ENCODE assay signal across 8 mouse cellular contexts in the genomic region with DNA sequence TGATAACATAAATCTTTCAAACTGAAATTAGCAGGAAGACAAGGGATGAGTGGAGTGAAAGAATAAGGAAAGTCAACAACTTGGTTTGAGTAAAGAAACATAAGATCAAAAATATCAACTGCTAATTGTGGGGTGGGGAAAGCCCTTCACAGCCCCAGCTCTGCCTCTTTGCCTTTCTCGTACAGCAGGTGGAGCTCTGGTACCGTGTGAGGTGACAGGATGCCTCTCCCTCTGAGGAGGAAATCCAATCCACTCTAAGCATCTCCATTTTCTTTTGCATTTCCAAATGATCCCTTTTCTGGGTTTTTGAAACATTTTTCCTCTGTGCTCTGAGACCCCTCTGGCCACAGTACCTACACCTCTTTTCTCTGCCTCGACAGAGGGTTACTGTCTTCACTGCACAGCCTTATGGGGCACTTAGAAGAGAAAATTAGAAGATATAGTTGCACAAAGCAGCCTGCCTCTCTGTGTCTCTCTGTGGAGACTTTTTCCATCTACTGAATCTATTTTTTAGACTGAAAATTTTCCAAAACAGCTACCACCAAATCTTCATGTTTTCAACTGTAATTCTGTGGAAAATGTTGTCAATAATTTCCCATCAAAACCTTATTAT. TPM values are rescaled to one million over a fixed set of nuclear protein-coding genes. Genes with fewer than 3 reads are reported as not detected.
DNase-seq lines count a peak whose midpoint lies in the region; ATAC-seq and TF ChIP-seq lines count a peak whose summit lies in the region.

No protein-coding gene starts in this region.

- intact Hi-C loops in left cerebral cortex, postnatal 4 days (cut with DNase I): no loop called here

- 0 out of 2 replicates have a peak, but pooled peaks cover 2% of the 10 kb centered on the region for H3K4me1 ChIP-seq in forebrain, embryonic 15.5 days
- no peaks in the 10 kb centered on the region for H3K4me1 ChIP-seq in kidney, adult 2 months (ENCODE audit: control insufficient read depth, insufficient read depth, low read length)
- H3K4me1 ChIP-seq in neural tube, embryonic 12.5 days: peaks cover 7% of the 10 kb centered on the region; the same call in 1 of the 2 replicates

- 5% methylated on average over 3 of the region's 3 CpGs for WGBS in forebrain, embryonic 15.5 days
- WGBS in kidney, adult 2 months: 5% methylated on average over 3 of the region's 3 CpGs
- WGBS in neural tube, embryonic 12.5 days: 15% methylated on average over 3 of the region's 3 CpGs

- H3K4me3 ChIP-seq in forebrain, embryonic 15.5 days: no peak overlapping the region
- no peak overlapping the region for H3K4me3 ChIP-seq in kidney, adult 2 months (ENCODE audit: insufficient read depth, low read depth, low read length)
- H3K4me3 ChIP-seq in neural tube, embryonic 12.5 days: no peak overlapping the region

- H3K36me3 ChIP-seq in forebrain, embryonic 15.5 days: no peaks in the 10 kb centered on the region
- no peaks in the 10 kb centered on the region for H3K36me3 ChIP-seq in kidney, adult 2 months (ENCODE audit: control insufficient read depth, insufficient read depth, low read length)
- H3K36me3 ChIP-seq in neural tube, embryonic 12.5 days: no peaks in the 10 kb centered on the region

- peak; percentile 87 for TF ChIP-seq CTCF in kidney, adult 2 months (conservative IDR thresholded peaks at IDR 0.05; ENCODE audit: insufficient read depth, insufficient read length, low read depth, low read length)

- peak; percentile 83 for ATAC-seq in forebrain, embryonic 15.5 days (replicated peaks)
- 0 out of 2 replicates have a peak, but pooled peaks have one; percentile 71 for ATAC-seq in neural tube, embryonic 12.5 days (ENCODE audit: low FRiP score, low read depth)

- H3K4me2 ChIP-seq in forebrain, embryonic 15.5 days (replicated peaks): no peak overlapping the region
- H3K4me2 ChIP-seq in neural tube, embryonic 12.5 days (replicated peaks): no peak overlapping the region

- no peak for TF ChIP-seq POLR2A in kidney, adult 2 months (IDR thresholded peaks at IDR 0.05; ENCODE audit: low read depth, low read length)

- H3K9me3 ChIP-seq in forebrain, embryonic 15.5 days: no peaks in the 10 kb centered on the region
- no peaks in the 10 kb centered on the region for H3K9me3 ChIP-seq in neural tube, embryonic 12.5 days

- DNase-seq in ovary, postnatal 14 days (ENCODE audit: low spot score): peak; percentile 37
- no peak for DNase-seq in ovary, adult 18-20 months (ENCODE audit: low spot score)
- DNase-seq in cerebellum, adult 11 months: peak; percentile 5
- DNase-seq in kidney, adult 2 months: peak; percentile 47
- DNase-seq in left cerebral cortex, postnatal 4 days: peak; percentile 73
- peak; percentile 43 for DNase-seq in urinary bladder, postnatal 25 days (ENCODE audit: low spot score)

- H3K9ac ChIP-seq in forebrain, embryonic 15.5 days (replicated peaks): no peak overlapping the region
- H3K9ac ChIP-seq in neural tube, embryonic 12.5 days: no peak overlapping the region

- H3K27me3 ChIP-seq in forebrain, embryonic 15.5 days: no peaks in the 10 kb centered on the region
- no peaks in the 10 kb centered on the region for H3K27me3 ChIP-seq in kidney, adult 2 months (replicated peaks; ENCODE audit: control insufficient read depth, insufficient read depth, low read length)
- H3K27me3 ChIP-seq in neural tube, embryonic 12.5 days (replicated peaks): no peaks in the 10 kb centered on the region

- H3K27ac ChIP-seq in forebrain, embryonic 15.5 days (replicated peaks): no peak overlapping the region
- H3K27ac ChIP-seq in kidney, adult 2 months (ENCODE audit: insufficient read depth, low read depth, low read length): no peak overlapping the region
- no peak overlapping the region for H3K27ac ChIP-seq in neural tube, embryonic 12.5 days

RNA-seq across cellular contexts. Expression of a gene that starts 57.4 kb away (rescaled TPM):
- 6.5 and 6.7 TPM in 2 replicates for polyA plus RNA-seq in forebrain, embryonic 15.5 days (2015; fragmentation: Nextera tagmentation; extraction: Ambion mirVana)
- 0.58 and 0.64 TPM in 2 replicates for polyA plus RNA-seq in kidney, adult 2 months (2012; rRNA removed)
- 10 to 100 TPM; 10.8 to 11.1 TPM for total RNA-seq in left cerebral cortex, postnatal 4 days (2021)
- 6.6 and 7.0 TPM in 2 replicates for polyA plus RNA-seq in neural tube, embryonic 12.5 days (2016; fragmentation: Nextera tagmentation; extraction: Ambion mirVana)
